Mouse (Mus musculus): ENCODE results near the gene Zfp524.

DNA sequence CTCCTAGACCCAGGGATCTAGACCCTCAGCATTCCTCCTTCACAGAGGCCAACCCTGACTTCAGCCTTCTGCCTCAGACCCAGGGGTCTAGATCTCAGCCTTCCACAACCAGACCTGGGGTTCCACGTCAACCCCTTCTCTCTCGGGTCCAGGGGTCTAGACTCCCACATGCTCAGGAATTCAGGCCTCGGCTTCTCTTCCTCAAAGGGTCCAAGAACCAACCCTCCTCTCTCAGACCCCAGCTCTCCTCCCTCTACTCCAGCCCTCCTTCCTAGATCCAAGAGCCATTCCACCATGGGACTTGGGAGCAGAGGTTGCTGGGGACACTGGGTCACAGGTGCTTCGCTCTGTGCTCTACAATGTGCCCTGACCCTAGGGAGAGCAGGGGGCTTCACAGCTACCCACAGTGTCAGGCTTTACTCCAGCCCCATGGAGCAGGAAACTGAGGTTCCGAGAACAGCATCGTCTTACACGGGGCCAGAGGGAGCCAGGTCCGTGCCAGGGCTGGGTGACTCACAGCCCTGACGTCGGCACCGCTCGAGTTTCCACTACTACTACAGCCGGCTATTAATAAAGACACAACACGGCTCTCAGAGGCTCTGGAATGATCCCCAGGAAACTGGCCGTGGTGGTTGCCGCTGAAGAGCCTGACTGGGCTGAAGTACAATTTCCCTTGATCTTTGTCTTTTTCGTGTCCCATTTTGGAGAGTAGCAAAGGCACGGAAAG is 41.7 kb upstream of the Zfp524 start:
- TF ChIP-seq CTCF (IDR thresholded peaks at IDR 0.05; ENCODE audit: low read depth) (no peak), EP300 (IDR thresholded peaks at IDR 0.05; ENCODE audit: low read depth) (no peak)

All from liver, embryonic 14.5 days (tissue).